Mouse (Mus musculus): ENCODE data around the gene Bsn.
A peak's percentile ranks its signal among the peaks of the same experiment; 100 is the strongest.

Bsn gene

DNA sequence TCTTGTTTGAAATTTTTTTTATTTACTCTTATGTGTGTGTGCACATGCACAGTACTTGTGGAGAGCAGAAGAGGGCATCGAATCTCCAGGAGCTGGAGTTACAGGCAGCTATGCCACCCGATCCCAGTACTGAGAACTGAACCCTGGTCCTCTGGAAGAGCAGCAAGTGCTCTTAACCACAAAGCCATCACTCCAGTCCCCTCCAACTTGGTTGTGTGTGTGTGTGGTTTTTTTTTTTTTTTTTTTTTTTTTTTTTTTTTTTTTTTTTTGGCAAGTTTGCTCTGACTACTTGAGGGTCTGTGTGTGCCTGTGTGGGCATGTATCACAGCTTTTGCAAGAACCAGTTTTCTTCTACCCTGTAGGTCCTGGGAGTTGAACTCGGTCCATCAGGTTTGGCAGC lies 57.8 kb downstream of the Bsn start:
- no peaks in the 10 kb centered on the region for H3K27me3 ChIP-seq (ENCODE audit: control insufficient read depth, insufficient read depth, low read length, poor library complexity, severe bottlenecking)
- no peaks in the 10 kb centered on the region for H3K36me3 ChIP-seq (ENCODE audit: control insufficient read depth, insufficient read depth, low read length, poor library complexity, severe bottlenecking)
- no peak for DNase-seq (ENCODE audit: low read depth, low spot score)

DNA sequence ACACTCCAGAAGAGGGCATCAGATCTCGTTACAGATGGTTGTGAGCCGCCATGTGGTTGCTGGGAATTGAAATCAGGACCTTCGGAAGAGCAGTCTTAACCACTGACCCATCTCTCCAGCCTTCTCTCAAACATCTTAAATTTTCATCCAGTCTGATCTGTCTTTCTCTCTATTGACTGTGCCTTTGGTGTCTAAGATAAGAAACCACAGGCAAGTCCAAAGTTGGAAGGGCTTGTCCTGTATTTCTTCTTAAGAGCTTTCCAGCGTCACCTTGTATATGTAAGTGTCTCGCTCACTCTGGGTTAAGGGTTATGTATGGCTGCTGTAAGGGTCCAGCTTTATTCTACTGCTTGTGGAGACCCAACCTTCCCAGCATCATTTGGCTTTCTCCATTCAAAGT lies 58.7 kb downstream of the Bsn start:
- H3K27me3 ChIP-seq (ENCODE audit: control insufficient read depth, insufficient read depth, low read length, poor library complexity, severe bottlenecking) = no peaks in the 10 kb centered on the region
- no peaks in the 10 kb centered on the region for H3K36me3 ChIP-seq (ENCODE audit: control insufficient read depth, insufficient read depth, low read length, poor library complexity, severe bottlenecking)
- no peak for DNase-seq (ENCODE audit: low read depth, low spot score)

DNA sequence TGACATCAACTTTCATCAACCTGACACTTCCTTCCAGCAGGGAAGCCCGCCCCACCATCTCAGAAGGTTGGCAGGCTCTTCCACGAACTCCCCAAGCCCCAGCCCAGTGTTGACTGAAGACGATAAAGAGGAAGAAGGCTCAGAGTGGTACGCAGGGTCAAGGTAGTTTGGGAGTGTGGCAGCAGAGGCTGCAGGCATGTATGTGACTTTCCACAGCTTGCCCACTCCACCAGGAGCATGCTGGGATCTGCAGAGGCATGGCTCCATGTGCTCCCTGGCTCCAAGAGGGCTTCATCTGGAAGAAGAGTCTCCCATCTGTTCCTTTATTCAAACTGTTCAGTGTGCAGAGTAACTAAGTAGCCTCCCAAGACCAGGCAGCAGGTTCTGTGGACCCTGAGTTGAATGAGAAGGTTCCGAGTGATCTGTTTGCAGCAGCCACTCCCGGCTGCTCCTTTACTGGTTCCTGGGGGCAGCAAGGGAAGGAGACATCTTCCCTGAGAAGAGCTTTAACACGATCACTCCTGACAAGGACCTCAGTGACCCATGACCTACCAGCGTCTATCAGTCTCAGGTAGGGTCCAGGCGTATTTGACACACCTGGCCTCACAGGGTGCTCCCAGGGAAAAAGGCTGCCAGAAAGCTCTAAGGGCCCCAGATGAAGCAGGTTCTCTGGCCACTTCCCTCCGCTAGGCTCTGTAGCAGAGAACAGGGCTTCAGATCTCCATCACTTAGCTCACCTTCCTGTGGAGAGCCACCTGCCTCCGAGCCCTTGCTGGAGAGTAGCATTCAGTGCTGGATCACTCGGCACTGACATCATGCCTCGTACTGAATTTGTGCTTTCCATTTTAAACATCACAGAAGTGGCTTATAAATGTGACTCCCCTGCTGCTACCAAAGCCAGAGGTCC lies 60.9 kb downstream of the Bsn start:
- Histone ChIP-seq H3K36me3 (ENCODE audit: control insufficient read depth, insufficient read depth, low read length, poor library complexity, severe bottlenecking) (no peaks in the 10 kb centered on the region), H3K27me3 (ENCODE audit: control insufficient read depth, insufficient read depth, low read length, poor library complexity, severe bottlenecking) (no peaks in the 10 kb centered on the region)
- no peak for DNase-seq (ENCODE audit: low read depth, low spot score)

DNA sequence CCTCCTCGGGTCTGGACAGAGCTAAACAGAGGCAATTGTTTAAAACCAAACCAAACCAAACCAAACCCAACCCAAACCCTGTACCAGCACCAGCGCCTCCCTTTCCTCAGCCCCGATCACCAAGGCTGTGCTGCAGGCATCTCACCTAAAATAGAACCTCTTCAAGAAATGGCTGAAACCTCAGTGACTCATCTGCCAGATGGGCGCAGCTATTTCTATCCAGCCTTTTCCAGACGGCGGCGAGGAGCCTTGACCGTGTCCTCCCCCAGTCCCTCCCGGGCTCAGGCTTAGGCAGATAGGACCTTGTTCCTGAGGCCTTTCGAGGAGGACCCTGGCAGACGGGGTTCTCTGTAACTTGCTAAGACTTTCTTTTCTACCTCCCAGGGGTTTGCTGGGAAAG lies 61.9 kb downstream of the Bsn start:
- Histone ChIP-seq H3K27me3 (ENCODE audit: control insufficient read depth, insufficient read depth, low read length, poor library complexity, severe bottlenecking) (no peaks in the 10 kb centered on the region), H3K36me3 (ENCODE audit: control insufficient read depth, insufficient read depth, low read length, poor library complexity, severe bottlenecking) (no peaks in the 10 kb centered on the region)
- DNase-seq (ENCODE audit: low read depth, low spot score) = no peak

DNA sequence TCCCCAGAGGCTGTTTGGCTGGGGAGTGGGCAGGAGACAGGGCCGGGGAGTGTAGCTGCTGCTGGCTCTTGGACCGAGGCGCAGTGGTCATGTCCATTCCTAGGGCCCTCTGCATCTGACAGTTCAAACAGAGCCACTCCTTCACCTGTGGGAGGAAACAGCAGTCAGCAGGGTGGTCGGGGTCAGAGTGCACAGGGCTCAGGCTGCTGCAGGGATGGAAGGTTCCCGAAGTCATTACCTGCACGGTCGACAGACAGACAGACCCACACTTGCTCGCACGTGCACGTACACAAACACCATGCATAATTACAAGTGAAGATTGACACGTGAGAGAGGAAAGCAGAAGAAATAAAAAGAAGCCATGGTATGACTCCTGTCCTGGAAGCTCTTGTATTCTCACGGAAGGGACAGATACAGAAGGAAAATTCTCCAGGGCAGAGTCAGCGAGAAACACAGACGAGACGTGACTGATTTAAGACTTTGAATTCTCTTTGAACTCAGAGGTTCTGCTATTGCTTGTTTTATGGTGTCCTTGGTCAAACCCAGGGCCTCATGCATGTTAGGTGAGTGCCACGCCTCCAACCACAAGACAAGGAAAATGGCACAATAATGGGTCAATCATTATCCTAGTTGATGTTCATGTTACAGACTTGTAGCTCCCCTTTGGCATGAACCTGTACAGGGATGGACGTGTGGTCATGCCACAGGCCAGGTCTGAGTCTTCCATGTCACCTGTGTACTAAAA lies 63.6 kb downstream of the Bsn start:
- no peak for DNase-seq (ENCODE audit: low read depth, low spot score)
- Histone ChIP-seq H3K36me3 (ENCODE audit: control insufficient read depth, insufficient read depth, low read length, poor library complexity, severe bottlenecking) (no peaks in the 10 kb centered on the region), H3K27me3 (ENCODE audit: control insufficient read depth, insufficient read depth, low read length, poor library complexity, severe bottlenecking) (no peaks in the 10 kb centered on the region)

DNA sequence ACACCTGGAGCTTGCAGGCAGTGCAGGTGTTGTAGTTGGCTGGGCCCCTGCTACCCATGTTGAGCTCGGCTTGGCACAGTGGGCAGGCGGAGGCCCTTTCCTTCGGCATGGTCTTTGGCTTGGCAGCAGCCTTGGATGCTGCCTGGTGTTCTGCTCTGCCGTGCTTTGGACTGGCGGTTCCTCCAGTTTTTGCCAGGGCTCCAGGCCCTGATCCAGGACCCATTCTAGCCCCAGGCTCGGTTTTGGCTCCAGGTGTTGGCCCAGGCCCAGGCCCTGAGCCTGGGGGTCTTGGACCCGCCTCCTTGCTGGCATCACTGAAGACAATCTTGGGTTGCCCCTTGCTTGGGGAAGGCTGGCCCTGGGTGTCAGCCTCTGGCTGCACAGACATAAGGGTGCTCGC lies 64.5 kb downstream of the Bsn start:
- Histone ChIP-seq H3K36me3 (ENCODE audit: control insufficient read depth, insufficient read depth, low read length, poor library complexity, severe bottlenecking) (no peaks in the 10 kb centered on the region), H3K27me3 (ENCODE audit: control insufficient read depth, insufficient read depth, low read length, poor library complexity, severe bottlenecking) (no peaks in the 10 kb centered on the region)
- no peak for DNase-seq (ENCODE audit: low read depth, low spot score)

DNA sequence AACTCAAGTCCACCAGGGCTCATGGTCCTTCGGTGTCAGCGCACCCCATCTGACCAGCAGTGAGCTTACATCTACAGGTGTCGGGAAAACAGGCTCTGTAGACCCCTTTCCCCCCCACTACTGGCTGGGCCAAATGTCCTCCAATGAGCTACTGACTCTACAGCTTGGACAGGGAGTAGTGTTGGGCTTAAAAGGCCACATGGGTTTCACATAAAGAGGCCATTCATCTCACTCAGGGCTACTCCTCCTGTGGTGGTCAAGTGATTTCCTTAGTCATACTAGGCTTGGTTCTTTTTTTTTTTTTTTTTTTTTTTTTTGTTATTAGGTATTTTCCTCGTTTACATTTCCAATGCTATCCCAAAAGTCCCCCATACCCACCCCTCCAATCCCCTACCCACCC lies 66.3 kb downstream of the Bsn start:
- Histone ChIP-seq H3K27me3 (ENCODE audit: control insufficient read depth, insufficient read depth, low read length, poor library complexity, severe bottlenecking) (no peaks in the 10 kb centered on the region), H3K36me3 (ENCODE audit: control insufficient read depth, insufficient read depth, low read length, poor library complexity, severe bottlenecking) (no peaks in the 10 kb centered on the region)
- DNase-seq (ENCODE audit: low read depth, low spot score) = no peak

DNA sequence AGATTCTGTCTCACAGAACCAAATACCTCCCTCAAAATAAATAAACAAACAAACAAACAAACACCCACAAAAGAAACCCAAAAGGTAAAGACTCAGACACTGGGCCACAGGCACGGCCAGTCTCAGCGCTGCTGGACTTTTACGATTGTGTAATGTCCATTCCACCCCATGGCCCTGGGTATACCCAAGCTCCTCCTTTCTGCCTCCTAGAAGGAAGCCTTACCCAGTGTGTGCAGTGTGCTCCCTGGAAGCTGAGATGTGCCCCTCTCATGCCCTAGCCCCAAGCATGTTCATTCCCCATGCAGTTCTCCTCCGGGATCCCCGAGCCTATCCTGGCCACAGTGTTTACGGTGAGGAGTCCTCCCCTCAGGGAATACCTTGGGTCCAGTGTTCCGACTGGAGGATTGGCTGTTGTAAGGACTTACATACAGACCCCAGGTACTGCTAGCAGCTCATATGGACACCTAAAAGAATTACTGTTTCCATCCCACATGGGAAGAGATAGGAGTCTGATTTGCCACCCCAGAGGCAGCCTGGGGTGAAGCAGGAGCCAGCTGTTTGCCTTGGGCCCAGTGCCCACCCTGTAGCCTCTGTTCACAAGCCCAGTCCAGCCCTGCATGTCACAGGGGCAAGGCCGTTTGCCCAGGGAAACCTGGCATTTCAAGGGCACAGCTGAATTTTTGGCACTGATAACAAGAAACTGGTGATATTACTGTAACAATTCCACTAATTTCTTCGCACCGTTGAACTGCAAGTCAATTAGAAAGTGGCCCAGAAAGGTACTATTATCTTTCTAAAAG lies 68.8 kb downstream of the Bsn start:
- no peak for DNase-seq (ENCODE audit: low read depth, low spot score)
- no peaks in the 10 kb centered on the region for H3K27me3 ChIP-seq (ENCODE audit: control insufficient read depth, insufficient read depth, low read length, poor library complexity, severe bottlenecking)
- H3K36me3 ChIP-seq (ENCODE audit: control insufficient read depth, insufficient read depth, low read length, poor library complexity, severe bottlenecking) = no peaks in the 10 kb centered on the region

DNA sequence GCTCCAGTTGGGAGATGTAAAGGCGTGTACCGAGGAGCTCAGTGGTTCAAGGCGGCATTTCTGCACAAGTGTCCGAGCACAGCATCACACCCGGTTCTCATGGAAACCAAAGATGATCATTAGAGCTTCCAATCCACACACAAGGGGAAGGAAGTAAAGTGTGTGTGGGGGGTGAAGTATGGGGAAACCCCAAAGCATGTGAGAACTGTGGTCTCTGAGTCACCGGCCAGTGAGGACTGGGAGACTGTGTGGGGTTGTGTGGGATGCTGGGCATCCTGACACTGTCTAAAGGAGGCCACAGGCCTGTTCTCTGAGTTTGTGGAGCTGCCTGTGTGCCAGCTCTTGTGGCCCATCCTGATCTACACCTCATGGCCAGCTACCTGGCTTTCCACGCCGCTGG lies 69.5 kb downstream of the Bsn start:
- Histone ChIP-seq H3K27me3 (ENCODE audit: control insufficient read depth, insufficient read depth, low read length, poor library complexity, severe bottlenecking) (no peaks in the 10 kb centered on the region), H3K36me3 (ENCODE audit: control insufficient read depth, insufficient read depth, low read length, poor library complexity, severe bottlenecking) (no peaks in the 10 kb centered on the region)
- DNase-seq (ENCODE audit: low read depth, low spot score) = peak; percentile 59

DNA sequence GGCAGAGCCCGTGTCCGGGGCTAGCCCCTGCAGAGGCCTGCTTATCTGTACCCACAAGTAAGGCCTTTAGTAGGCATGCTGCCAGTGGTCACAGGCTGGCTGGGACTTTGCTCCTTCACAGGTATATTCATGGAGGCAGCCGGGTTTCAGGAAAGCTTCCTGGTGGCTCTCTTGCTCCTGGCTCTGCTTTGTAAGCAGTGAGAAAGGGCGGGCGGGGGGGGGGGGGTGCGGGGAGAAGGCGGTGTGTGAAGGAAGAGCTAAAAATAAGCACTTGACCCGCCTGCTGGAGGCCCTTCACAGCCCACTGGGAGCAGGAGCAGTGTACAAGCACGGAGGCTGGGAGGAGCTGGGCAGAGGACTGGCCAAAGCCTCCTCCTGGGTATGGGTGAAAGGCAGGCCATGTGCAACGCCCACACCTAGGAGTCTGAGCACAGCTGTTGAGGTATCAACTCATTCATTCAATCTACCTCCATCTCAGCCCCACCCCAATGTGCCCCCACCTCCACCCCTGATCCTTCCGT lies 70.2 kb downstream of the Bsn start:
- Histone ChIP-seq H3K27me3 (ENCODE audit: control insufficient read depth, insufficient read depth, low read length, poor library complexity, severe bottlenecking) (no peaks in the 10 kb centered on the region), H3K36me3 (ENCODE audit: control insufficient read depth, insufficient read depth, low read length, poor library complexity, severe bottlenecking) (no peaks in the 10 kb centered on the region)
- DNase-seq (ENCODE audit: low read depth, low spot score) = no peak

DNA sequence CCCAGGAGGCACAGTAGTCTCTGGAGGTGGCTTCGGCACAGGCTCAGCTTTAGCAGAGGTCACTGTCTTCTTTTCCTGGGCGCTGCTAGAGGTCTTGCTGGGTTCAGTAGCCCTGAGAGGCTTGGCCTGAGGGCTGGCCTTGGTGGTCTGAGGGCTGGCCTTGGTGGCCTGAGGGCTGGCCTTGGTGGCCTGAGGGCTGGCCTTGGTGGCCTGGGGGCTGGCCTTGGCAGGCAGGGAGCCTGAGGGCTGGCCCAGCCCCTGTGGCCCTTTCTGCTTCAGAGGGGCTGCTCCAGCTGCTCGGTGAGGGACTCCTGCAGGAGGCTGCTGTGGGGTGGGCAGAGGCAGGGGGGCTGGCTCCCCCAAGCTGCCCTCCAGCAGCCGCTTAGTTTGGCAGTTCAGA lies 73.0 kb downstream of the Bsn start:
- Histone ChIP-seq H3K36me3 (ENCODE audit: control insufficient read depth, insufficient read depth, low read length, poor library complexity, severe bottlenecking) (no peaks in the 10 kb centered on the region), H3K27me3 (ENCODE audit: control insufficient read depth, insufficient read depth, low read length, poor library complexity, severe bottlenecking) (no peaks in the 10 kb centered on the region)
- DNase-seq (ENCODE audit: low read depth, low spot score) = no peak

DNA sequence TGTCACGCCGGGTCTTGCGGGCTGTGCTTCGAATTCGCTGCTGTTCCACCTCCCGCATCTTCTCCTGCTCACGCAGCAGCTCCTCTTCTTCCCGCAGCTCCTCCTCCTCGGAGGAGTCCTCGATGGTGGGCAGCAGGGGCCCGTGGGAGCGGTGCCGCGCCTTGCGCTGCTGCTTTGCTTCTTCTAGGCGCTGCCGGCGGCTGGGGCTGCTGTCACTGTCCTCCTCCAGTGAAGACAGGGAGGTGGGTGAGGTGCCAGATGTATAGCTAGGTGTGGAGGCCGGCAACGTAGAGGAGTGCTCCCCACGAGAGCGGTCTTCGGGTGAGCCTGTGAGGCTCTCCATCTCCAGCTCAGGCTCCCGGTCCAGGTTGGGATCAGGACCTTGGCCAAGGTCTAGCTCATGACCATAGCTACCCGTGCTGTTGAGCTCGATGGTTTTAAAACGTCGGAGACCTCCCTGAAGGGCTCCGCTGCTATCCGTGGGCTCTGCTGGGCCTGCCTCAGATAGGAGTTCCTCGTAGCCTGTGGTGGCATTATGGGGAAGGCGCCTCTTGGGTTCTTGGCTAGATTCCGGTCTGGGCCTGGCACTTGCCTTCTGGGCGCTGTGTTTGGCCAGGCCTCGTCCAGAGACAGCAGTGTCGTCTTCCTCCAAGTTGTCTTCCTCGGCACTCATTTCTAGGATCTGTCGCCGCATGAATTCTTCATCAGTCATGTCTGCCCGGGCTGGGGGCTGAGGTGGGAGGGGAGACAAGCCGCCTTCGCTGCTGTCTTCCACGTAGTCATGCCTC lies 74.7 kb downstream of the Bsn start:
- DNase-seq (ENCODE audit: low read depth, low spot score) = no peak
- Histone ChIP-seq H3K36me3 (ENCODE audit: control insufficient read depth, insufficient read depth, low read length, poor library complexity, severe bottlenecking) (no peaks in the 10 kb centered on the region), H3K27me3 (ENCODE audit: control insufficient read depth, insufficient read depth, low read length, poor library complexity, severe bottlenecking) (no peaks in the 10 kb centered on the region)

DNA sequence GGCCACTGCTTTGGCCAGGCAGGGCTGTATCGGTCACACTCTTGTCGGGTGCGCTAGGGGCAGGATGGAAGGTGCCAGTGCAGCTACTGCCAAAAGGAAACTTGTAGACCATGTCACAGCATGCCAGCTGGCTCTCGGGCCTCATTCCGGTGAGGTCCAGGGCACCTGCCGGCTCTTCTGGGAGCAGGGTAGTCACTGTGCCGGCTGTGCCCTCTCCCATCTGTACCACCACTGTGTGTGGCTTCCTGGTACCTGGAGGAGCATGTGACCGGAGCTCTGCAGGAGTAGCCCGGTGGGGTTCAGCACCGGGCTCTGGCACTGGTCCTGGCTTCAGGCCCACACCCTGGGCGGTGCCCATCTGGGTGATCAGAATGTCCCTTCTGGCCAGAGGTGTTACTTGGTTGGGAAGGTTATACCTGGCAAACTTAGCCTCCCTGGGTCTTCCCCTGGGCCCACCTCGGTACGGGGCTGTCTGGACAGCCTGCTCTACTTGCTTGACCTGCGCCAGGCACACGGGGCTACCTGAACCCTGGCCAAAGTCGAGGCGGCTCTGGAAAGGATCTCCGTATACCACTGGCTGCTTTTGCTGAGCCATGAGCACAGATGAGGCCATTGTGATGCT lies 77.4 kb downstream of the Bsn start:
- Histone ChIP-seq H3K36me3 (ENCODE audit: control insufficient read depth, insufficient read depth, low read length, poor library complexity, severe bottlenecking) (no peaks in the 10 kb centered on the region), H3K27me3 (ENCODE audit: control insufficient read depth, insufficient read depth, low read length, poor library complexity, severe bottlenecking) (no peaks in the 10 kb centered on the region)
- no peak for DNase-seq (ENCODE audit: low read depth, low spot score)

Measured in splenic B cell, adult 2 months (primary cell).